Comparison of ENCODE assay signal across 8 mouse cellular contexts in genomic region chr4:63480098-63480844, GRCm38 (mm10). TPM values are rescaled to one million over a fixed set of nuclear protein-coding genes. Genes with fewer than 3 reads are reported as not detected.
DNase-seq lines count a peak whose midpoint lies in the region; ATAC-seq and TF ChIP-seq lines count a peak whose summit lies in the region.

No protein-coding gene starts in this region.

- no peak overlapping the region for H3K4me2 ChIP-seq in neural tube, embryonic 15.5 days

- peak; percentile 53 for ATAC-seq in neural tube, embryonic 15.5 days (ENCODE audit: low FRiP score)

- H3K9ac ChIP-seq in neural tube, embryonic 15.5 days (replicated peaks), result no peak overlapping the region

- peak; percentile 25 for DNase-seq in urinary bladder, postnatal 14 days (ENCODE audit: low spot score)
- DNase-seq in urinary bladder, adult 2 months (ENCODE audit: low spot score), result no peak
- peak; percentile 76 to 78 for DNase-seq in cerebellum, postnatal 10 days
- DNase-seq in gastrocnemius, adult 2 months, result peak; percentile 51
- DNase-seq in kidney, adult 18-20 months, result peak; percentile 61
- DNase-seq in lung, adult 18-20 months, result peak; percentile 33 to 36
- peak; percentile 73 for DNase-seq in thymus, postnatal 0 days (ENCODE audit: low spot score)

- H3K9me3 ChIP-seq in neural tube, embryonic 15.5 days (replicated peaks), result no peaks in the 10 kb centered on the region

- TF ChIP-seq CTCF in gastrocnemius, adult 2 months (IDR thresholded peaks at IDR 0.05), result peak; percentile 96

- WGBS in neural tube, embryonic 15.5 days, result 23% methylated on average over 11 of the region's 11 CpGs

- intact Hi-C loops in gastrocnemius, adult 2 months (cut with DNase I), result no loop called here

- H3K27me3 ChIP-seq in neural tube, embryonic 15.5 days (replicated peaks), result no peaks in the 10 kb centered on the region

- H3K4me3 ChIP-seq in gastrocnemius, adult 2 months, result no peak overlapping the region
- H3K4me3 ChIP-seq in neural tube, embryonic 15.5 days (replicated peaks), result no peak overlapping the region

- peaks cover 15% of the 10 kb centered on the region for H3K4me1 ChIP-seq in neural tube, embryonic 15.5 days

- no peak overlapping the region for H3K27ac ChIP-seq in gastrocnemius, adult 2 months
- no peak overlapping the region for H3K27ac ChIP-seq in neural tube, embryonic 15.5 days (replicated peaks)

- no peaks in the 10 kb centered on the region for H3K36me3 ChIP-seq in neural tube, embryonic 15.5 days

RNA-seq across cellular contexts. Expression of gene Whrn, which starts 15.5 kb away (rescaled TPM):
- 4.7 and 4.8 TPM in 2 replicates for polyA plus RNA-seq in urinary bladder, adult 2 months (2012; rRNA removed)
- total RNA-seq in gastrocnemius, adult 2 months (2021), result 1 to 10 TPM; 1.6 to 2.2 TPM
- polyA plus RNA-seq in neural tube, embryonic 15.5 days (2015; fragmentation: Nextera tagmentation; extraction: Ambion mirVana), result 5.5 and 5.6 TPM in 2 replicates
- 12.0 and 17.1 TPM in 2 replicates for polyA plus RNA-seq in thymus, postnatal 0 days (2015; fragmentation: Nextera tagmentation; extraction: Ambion mirVana)
